Mouse (Mus musculus): ENCODE data around the gene Snx18.

Gene Snx18

DNA sequence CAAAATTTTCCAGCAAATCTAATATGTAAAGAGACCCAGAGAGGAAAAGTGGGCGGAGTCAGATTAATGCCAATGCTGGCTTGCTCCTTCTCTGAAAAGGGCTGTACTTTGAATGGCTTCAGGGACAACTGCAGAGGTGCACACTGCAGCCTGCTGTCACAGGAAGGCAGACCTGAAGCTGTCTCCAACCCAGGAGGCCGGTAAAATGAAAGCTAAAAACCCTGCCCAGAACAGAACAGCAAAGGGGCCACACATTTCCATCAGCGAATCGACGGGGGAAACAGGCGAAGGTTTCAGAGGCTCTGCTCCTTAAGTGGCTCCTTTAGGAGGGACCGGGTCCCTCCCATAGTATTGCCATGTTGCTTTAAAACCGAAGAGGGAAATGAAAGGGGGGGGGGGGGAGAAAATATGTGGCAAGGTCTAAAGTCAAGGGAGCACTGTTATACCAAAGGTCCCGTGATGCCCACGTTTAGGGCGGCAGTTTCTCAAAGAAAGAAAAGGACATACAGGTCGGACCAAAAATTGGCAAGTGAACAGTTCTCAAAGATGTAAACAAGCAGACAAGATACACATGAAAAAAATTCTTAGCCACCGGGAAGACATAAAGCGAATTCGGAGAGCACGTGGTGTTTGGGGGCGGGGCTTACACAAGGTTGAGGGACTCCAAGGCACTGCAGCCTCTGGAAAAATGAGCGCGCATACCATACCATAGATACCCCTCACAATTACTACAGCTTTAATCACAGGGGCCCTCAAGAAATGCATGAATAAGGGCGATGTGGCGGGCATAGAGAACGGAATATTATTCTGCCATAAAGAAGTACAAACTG lies 18.4 kb downstream of the Snx18 start:
- intact Hi-C loops (cut with DNase I), result no loop called here

GRCm38 (mm10) chr13:113597616-113598015 lies 20.7 kb downstream of the Snx18 start:
- intact Hi-C loops (cut with DNase I), result no loop called here

DNA sequence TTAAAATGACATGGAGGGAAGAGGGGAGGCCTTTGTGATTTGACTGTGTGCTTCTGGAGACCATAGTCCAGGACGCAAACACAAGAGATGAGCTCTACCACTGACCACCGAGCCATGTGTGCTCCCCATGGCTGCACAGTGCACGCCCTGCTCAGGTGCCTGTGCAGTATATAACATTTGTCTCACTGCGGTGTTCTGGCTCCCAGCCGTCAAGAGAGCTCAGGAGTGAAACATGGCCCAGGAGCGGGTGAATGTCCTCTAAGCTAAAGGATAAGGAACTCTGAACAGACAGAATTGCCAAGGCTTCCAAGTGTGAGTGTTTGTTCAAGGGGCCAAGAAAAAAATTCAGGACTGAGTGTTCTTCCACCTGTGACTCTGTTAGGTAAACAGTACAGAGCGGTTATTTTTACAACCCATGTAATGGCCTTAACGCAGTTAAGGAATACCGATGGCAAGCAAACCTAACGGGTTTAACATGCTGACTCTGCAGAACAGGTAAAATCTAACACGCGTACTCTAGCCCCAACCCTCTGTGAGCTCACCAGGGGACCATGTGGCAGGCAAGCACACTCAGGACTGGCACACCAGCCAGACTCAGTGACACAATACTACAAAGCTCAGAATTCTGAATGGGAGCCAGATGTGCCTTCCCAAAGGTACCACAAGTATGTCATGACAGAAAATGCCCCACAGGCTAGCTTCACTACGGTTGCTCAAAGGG lies 21.4 kb downstream of the Snx18 start:
- intact Hi-C loops (cut with DNase I), result no loop called here

GRCm38 (mm10) chr13:113595987-113596386 lies 22.4 kb downstream of the Snx18 start:
- intact Hi-C loops (cut with DNase I), result no loop called here

GRCm38 (mm10) chr13:113595219-113595618 lies 23.1 kb downstream of the Snx18 start:
- intact Hi-C loops (cut with DNase I), result no loop called here

- intact Hi-C loops (cut with DNase I), result no loop called here
Observed at GRCm38 (mm10) chr13:113594361-113594760, 24.0 kb downstream of the Snx18 start.

DNA sequence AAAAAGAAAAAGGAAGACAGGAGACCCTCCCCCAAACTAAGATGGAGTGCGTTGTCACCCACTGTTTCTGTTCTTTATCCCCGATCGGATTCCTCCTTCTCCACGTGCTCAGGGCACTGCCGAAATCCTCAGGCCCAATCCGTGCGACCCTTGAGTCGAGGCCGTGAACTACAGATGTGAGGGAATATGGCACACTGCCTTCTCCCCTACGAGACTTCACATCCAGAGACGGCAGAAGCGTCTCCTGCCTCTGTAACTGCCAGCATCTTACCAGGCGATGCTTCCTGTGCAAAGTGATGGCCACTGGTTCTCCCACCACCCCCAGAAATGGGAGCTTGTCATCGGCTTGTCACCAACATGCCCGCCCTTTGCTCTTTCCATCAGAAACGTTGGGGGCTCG lies 24.7 kb downstream of the Snx18 start:
- intact Hi-C loops (cut with DNase I), result no loop called here

GRCm38 (mm10) chr13:113592703-113593200 lies 25.6 kb downstream of the Snx18 start:
- intact Hi-C loops (cut with DNase I), result no loop called here

- intact Hi-C loops (cut with DNase I), result no loop called here
Observed at GRCm38 (mm10) chr13:113591336-113591735, 27.0 kb downstream of the Snx18 start.

DNA sequence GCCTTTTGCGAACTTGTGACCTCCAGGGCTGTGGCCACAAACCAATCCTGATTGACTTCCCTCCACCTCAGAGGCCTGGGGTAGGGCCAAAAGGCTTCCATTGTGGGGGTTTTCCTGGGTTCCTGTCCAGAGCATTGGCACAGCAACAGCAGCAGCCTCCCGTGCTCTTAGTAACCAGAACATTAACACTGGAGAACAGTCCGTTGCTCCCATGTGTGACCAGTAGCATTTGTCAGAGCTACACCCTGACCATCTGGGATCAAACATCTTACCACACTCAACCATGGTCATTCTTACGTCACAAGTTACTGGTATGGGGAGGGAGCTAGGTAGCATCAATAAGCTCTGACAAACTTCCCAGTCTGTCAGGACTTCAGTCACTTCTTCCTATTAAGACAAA lies 28.1 kb downstream of the Snx18 start:
- intact Hi-C loops (cut with DNase I), result no loop called here

GRCm38 (mm10) chr13:113589499-113589898 lies 28.9 kb downstream of the Snx18 start:
- intact Hi-C loops (cut with DNase I), result no loop called here

- intact Hi-C loops (cut with DNase I), result no loop called here
Observed at GRCm38 (mm10) chr13:113587200-113587936, 31.0 kb downstream of the Snx18 start.

DNA sequence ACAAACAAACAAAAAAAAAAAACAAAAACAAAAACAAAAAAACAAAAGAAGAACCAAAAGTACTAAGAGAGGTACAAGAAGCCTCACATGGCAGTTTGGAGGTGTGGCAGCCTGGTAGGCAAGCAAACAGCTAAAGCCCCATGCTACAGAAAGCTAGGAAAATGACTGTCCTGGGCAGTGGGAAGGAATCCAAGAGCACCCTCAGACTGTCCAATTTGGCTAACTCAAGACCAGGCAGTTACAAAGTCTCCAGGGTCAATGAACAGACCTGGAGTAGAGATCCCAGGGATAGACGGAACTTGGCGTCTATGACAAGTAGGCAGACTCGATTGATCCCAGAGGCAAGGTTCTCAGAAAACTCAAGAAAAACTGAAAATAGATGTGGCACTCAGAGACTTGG lies 32.8 kb downstream of the Snx18 start:
- intact Hi-C loops (cut with DNase I), result no loop called here

- intact Hi-C loops (cut with DNase I), result no loop called here
Observed at GRCm38 (mm10) chr13:113584431-113584830, 33.9 kb downstream of the Snx18 start.

- intact Hi-C loops (cut with DNase I), result no loop called here
Observed at GRCm38 (mm10) chr13:113583563-113583962, 34.8 kb downstream of the Snx18 start.

DNA sequence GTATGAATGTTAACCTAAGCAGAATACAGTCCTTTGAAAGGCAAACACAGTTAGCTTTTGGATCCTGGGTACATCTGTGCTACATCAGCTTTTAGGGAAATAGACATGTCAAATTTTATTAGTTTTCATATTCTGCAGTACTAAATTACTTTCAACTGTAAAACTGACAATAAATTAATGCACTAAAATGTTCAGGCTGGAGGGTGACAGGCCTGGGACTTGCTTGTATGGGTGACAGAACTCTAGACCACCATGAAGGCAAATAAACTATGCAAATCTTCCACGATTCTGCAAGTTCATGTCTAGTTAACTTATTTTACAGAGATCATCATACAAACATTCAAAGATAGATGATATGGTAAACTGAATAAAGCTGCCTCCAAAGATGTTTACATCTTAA lies 36.3 kb downstream of the Snx18 start:
- intact Hi-C loops (cut with DNase I), result no loop called here

DNA sequence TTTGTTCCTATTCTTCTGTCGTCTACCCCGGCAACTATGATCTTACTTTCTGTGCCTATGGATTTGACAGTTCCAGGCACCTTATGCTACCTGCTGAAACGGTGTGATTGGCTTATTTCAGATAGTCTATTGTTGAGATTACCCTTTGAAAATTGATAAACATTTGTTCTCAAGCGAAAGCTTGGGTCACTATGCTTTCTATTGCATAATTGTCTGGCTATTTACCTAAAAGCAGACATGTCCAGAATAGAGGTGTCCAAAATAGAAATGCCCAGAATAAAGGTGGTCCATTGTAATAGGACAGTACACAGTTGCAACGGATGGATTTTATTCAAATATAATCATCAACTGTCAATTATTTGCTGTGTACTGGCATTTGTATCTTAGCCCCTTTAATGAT lies 36.9 kb downstream of the Snx18 start:
- intact Hi-C loops (cut with DNase I), result no loop called here

- intact Hi-C loops (cut with DNase I), result no loop called here
Observed at GRCm38 (mm10) chr13:113580400-113580790, 38.0 kb downstream of the Snx18 start.

DNA sequence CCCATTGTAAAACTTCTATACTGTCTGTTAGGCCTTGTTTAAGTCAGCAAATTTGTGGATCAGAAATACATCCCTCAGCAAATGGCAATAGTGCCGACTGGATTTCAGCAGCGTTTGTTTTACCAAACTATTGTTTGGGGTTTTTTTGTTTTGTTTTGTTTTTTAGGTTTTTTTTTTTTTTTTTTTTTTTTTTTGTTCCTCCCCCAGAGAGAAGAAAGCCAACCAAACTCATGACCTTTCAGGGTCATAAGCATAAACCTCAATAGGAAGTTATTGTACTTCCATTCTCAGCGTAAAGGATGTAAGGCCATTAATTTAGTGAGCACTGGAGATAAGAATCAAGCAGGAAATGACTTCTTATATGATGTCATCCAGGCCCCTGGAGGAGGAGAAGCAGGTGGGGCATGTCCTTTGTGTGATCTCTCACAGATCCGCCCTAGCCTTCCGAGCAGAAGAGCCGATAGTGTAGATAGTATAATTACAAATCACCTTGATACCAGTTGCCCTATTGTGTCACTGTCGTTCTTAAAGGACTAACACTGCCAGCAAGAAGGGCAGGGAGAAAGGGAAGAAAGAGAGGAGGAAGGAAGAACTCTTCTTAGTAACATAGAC lies 38.5 kb downstream of the Snx18 start:
- intact Hi-C loops (cut with DNase I), result no loop called here

GRCm38 (mm10) chr13:113574232-113574631 lies 44.1 kb downstream of the Snx18 start:
- intact Hi-C loops (cut with DNase I), result no loop called here

- intact Hi-C loops (cut with DNase I), result no loop called here
Observed at GRCm38 (mm10) chr13:113573377-113573776, 45.0 kb downstream of the Snx18 start.

Measured in adrenal gland (tissue).